Comparison of ENCODE assay signal across 8 mouse cellular contexts in genomic region chr11:107547351-107548203, GRCm38 (mm10). TPM values are rescaled to one million over a fixed set of nuclear protein-coding genes. Genes with fewer than 3 reads are reported as not detected.
A peak's percentile ranks its signal among the peaks of the same experiment; 100 is the strongest.
DNase-seq lines count a peak whose midpoint lies in the region; ATAC-seq and TF ChIP-seq lines count a peak whose summit lies in the region.

TSS of gene Helz (plus strand) at chr11:107547930.

- DNase-seq in Patski (ENCODE audit: low read depth, low spot score) = no peak
- peak; percentile 48 for DNase-seq in cerebellum, adult 8-10 months
- peak; percentile 70 for DNase-seq in forelimb bud, embryonic 11.5 days (ENCODE audit: low read depth, low spot score)
- DNase-seq in layer of hippocampus, postnatal 10 days (ENCODE audit: low spot score in 2 of 2) = peak; percentile 48 to 65
- peak; percentile 68 for DNase-seq in lung, postnatal 25 days (ENCODE audit: low spot score)
- peak; percentile 53 for DNase-seq in retina, adult 2 months (ENCODE audit: low read depth, low spot score)
- peak; percentile 86 for DNase-seq in thymus, postnatal 25 days

- no peaks in the 10 kb centered on the region for H3K27me3 ChIP-seq in Patski

- in situ Hi-C loops in Patski (cut with MboI; ENCODE audit: low pct_unique_long_range_greater_than_20kb) = loop anchor here (5.0 kb wide), 1 partner anchor 35 kb away; no protein-coding TSS in a partner anchor

- ATAC-seq in Patski = peak; percentile 69
- peak; percentile 64 to 68 for ATAC-seq in hematopoietic stem cell, adult 5-6 weeks (replicated peaks in 1 of 2; ENCODE audit: insufficient read depth in 1 of 2, low FRiP score in 2 of 2, low TSS enrichment in 1 of 2, low read depth in 1 of 2, poor library complexity in 2 of 2, severe bottlenecking in 2 of 2)

- POLR2A ChIA-PET in Patski (lab: Charles Lee) = interaction anchor here (0.6 to 1.0 kb wide), 2 partner anchors 26 to 70 kb away, joined by 3 to 4 read pairs; no protein-coding TSS in a partner anchor

- CTCF ChIA-PET in Patski (lab: Charles Lee) = interaction anchor here (1.6 kb wide), 1 partner anchor 73 kb away, joined by 3 read pairs; no protein-coding TSS in a partner anchor

- TF ChIP-seq CTCF in Patski (IDR thresholded peaks at IDR 0.05) = no peak

RNA-seq across cellular contexts. Expression of gene Helz, which starts in this region (rescaled TPM):
- 19.6 TPM for polyA plus RNA-seq in Patski (2021)
- 21.6 and 35.1 TPM in 2 replicates for total RNA-seq in hematopoietic stem cell, adult 5-6 weeks (2017)
- 10 to 100 TPM; 34.1 to 37.9 TPM for total RNA-seq in layer of hippocampus, postnatal 10 days (2021)
